In the genomic region with DNA sequence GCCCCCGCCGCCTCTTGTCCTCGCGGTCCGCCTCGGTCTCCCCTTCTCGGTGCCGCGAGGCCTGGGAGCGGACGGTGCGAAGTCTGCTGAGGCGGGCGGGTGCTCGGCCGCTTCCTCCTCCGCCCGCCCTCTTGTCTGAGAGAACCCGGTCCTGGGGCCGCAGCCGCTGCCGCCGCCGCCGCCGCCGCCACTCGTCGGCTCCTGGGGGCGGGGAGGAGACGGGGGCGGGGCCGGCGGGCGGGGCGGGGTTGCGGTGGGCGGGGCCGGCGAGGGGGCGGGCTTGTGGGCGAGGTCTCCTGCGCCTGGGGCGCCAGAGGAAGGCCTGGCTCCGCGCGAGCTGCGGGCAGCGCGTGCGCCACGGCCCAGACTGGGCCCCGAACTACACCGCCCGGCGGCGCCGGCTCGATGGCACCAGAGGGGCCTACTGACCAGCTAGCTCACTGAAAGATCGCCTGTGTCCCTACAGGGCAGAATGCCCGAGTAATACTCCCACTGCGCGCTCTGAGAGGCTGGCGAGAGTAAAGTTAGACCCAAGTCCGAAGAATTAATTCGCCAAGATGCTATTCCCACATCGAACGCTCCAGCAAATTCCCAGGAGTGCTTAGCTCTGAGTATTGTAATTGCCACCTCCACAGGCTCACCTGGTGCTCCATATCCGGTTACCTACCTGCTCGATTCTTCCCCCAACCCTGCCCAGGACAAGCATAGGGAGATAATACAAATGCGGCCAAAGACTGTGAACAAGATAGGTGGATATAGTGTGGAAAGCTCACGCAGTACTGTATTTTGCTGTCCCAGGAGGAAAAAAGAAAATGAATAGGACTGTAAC, we compare ENCODE assay signal across 8 mouse cellular contexts. TPM values are rescaled to one million over a fixed set of nuclear protein-coding genes. Genes with fewer than 3 reads are reported as not detected.
DNase-seq lines count a peak whose midpoint lies in the region; ATAC-seq lines count a peak whose summit lies in the region.

TSS of gene Smurf2 (minus strand) at position 165 of the 829 bp plus-strand sequence.

- H3K36me3 ChIP-seq in hindbrain, embryonic 16.5 days (ENCODE audit: control insufficient read depth, insufficient read depth, low read length) = no peaks in the 10 kb centered on the region

- H3K4me2 ChIP-seq in hindbrain, embryonic 16.5 days (ENCODE audit: low read length) = peak within 1 kb of the TSS; percentile 83

- DNase-seq in ZHBTc4 (ENCODE audit: low read depth, low spot score) = peak; percentile 88
- peak; percentile 62 to 87 for DNase-seq in cerebellum, postnatal 4 days (ENCODE audit: low spot score in 2 of 2)
- DNase-seq in gastrocnemius, adult 18-20 months (ENCODE audit: low spot score) = peak; percentile 84
- DNase-seq in left cerebral cortex, adult 18-20 months (ENCODE audit: low spot score in 2 of 2) = peak; percentile 72 to 75
- DNase-seq in lung, postnatal 4 days = peak; percentile 90 to 96
- DNase-seq in retina, postnatal 1 day = peak; percentile 92
- DNase-seq in urinary bladder, adult 18-20 months (ENCODE audit: low spot score in 2 of 2) = peak; percentile 80 to 82

- peak; percentile 96 for ATAC-seq in hindbrain, embryonic 16.5 days

- peak within 1 kb of the TSS; percentile 90 for H3K9ac ChIP-seq in hindbrain, embryonic 16.5 days (ENCODE audit: low read depth, low read length)

- peak within 1 kb of the TSS; percentile 94 for H3K4me3 ChIP-seq in hindbrain, embryonic 16.5 days (ENCODE audit: low read length)

- peaks cover 12% of the 10 kb centered on the region for H3K4me1 ChIP-seq in hindbrain, embryonic 16.5 days (ENCODE audit: control insufficient read depth, insufficient read depth, low read depth, low read length)

- no peaks in the 10 kb centered on the region for H3K9me3 ChIP-seq in hindbrain, embryonic 16.5 days (ENCODE audit: control insufficient read depth, low read length)

- 5% methylated on average over 30 of the region's 72 CpGs for WGBS in hindbrain, embryonic 16.5 days

- peak within 1 kb of the TSS; percentile 94 for H3K27ac ChIP-seq in hindbrain, embryonic 16.5 days (ENCODE audit: low read depth, low read length)

- H3K27me3 ChIP-seq in hindbrain, embryonic 16.5 days (replicated peaks; ENCODE audit: control insufficient read depth, insufficient read depth, low read length) = no peaks in the 10 kb centered on the region

RNA-seq across cellular contexts. Expression of gene Smurf2, which starts in this region (rescaled TPM):
- 10 to 100 TPM; 24.5 to 29.5 TPM for total RNA-seq in gastrocnemius, adult 18-20 months (2021)
- 9.6 and 10.6 TPM in 2 replicates for polyA plus RNA-seq in hindbrain, embryonic 16.5 days (2015; fragmentation: Nextera tagmentation; extraction: Ambion mirVana)
- total RNA-seq in left cerebral cortex, adult 18-20 months (2021) = 10 to 100 TPM; 25.1 to 27.1 TPM

Comparison
In these comparisons a context has a peak if more than half of its experiments do, and no peak if none do; other contexts are left out.
1. Peak in every context shown above with its lines: DNase-seq, ATAC-seq, H3K4me3 ChIP-seq and H3K27ac ChIP-seq.